Mouse (Mus musculus): ENCODE measurements around the gene Col23a1.

The Col23a1 gene

DNA sequence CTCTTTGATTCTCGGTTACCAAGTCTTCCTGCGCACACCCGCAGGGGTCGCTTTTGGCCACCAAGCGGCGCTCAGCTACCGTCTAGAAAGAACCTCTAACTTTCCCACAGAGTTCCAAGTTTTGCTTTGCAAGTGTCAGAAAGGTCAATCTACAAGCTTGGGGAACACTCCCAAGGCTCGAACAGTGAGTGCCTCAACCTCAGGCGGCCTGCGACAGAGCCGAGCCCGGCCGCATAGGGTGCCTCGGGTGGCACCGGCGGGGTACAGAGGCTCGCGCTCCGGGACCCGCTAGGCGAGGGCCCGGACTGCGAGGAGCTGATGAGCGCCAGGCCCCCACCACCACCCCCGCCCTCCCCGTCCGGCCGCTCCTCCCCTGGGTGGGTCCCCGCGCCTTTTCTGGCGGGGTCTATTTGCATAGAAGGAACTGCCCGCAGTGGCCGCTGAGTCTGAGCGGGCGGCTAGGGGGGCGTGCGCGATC, at the start of gene Col23a1:
TSS of gene Col23a1 (plus strand) at position 357 of the 478 bp plus-strand sequence.
- DNase-seq (ENCODE audit: low read depth, low spot score), result peak; percentile 82

DNA sequence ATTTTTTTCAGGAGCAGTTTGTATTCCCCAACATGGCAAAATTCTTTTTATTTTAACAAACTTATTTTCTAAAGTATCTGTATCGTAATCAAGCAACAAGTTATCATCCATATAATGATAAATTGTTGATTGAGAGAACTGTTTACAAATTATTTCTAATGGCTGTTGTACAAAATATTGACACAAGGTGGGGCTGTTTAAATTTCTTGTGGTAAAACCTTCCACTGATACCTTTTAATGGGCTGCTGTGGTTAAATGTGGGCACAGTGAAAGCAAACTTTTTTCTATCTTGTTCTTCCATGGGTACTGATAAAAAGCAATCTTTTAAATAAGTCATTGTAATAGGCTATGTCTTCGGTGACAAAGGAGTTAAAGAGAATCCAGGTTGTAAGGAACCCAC, 46.8 kb upstream of the Col23a1 start:
- DNase-seq (ENCODE audit: low read depth, low spot score), result no peak

DNA sequence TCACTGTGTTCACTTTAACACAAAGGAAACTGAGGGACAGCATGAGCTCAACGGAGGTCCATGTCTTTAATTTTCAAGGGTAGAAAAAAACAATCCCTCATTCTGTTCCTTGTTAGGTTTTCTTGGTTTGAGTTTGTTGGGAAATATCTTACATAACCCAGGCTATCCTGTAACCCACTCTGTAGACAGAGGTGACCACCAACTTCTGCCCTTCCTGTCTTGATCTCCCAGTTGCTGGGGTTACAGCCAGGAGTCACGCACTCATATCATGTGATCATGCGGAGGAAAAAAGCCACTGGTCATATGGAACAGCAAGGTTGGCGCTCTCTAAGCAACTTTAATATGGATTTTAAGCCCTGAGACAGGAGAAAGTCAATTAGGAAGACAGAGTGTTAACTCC, 32.7 kb upstream of the Col23a1 start:
- DNase-seq (ENCODE audit: low read depth, low spot score), result no peak

DNA sequence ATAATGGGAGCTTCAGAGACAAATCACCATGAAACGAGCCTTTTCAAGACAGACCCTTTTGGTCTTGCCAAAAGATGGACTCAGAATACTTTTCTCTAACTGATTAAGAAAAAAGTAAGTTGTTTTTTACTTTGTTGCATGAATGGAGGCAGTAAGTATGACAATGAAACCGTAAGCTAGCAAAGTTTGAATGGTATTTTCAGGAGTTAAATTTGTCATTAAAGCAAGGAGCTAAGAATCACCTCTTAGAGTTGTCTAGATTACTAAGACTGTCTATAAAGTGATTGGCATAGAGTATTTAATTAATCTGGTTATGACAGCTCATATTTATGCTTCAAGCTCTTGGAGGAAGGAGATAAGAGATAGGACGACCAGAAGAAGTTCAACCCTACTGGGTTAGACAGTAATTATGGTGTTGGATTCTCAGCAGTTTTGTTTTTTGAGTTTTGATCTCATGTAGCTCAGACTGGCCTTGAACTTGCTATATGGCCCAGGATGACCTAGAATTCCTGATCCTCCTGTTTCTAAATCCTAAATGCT, 28.0 kb upstream of the Col23a1 start, which contains the start of gene Clk4:
TSS of gene Clk4 (plus strand) at position 51 of the 540 bp plus-strand sequence.
- no peak for DNase-seq (ENCODE audit: low read depth, low spot score)

DNA sequence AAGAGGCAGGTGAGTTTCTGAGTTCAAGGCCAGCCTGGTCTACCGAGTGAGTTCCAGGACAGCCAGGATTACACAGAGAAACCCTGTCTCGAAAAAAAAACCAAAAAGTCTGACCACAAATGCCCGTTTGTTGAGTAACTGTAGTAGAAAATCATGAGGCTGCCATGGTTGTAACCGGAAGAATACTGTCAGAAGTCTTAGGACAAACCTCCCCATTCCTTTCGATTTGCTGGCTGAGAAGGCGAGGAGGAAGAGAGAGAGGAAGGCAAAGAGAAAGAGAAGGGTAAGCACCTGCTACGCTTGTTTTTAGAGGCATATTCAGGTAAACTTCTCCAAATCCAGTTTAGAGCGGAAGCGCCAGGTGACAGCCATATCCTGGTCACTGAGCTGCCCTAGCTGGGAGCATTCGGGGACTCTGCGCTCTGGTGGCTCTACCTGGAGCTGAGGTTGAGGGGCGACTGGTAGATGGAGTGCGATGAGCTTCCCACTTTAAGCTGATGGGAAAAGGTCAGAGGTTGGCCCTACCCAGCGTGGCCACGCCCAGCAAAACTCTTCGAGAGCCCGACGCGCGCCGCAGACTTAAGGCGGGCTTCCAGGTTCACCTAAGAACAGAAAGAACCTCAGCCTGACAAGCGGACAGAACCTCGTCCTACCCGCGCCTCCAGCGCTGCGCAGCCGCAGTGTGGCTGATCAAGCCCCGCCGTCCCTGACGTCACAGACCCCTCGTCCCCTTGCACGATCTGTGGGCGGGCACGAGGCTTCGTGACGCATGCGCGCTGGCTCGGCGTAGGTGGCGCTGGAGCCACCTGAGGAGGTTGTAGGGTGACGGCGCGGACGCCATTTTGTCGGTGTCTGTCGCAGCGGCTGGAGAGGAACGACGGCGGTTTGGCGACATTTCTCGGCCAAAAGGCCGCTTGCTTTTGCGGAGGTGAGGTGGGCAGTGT, 27.1 kb upstream of the Col23a1 start, which contains the start of gene BC049762:
TSS of gene BC049762 (minus strand) at position 705 of the 944 bp plus-strand sequence.
- DNase-seq (ENCODE audit: low read depth, low spot score), result peak; percentile 99

DNA sequence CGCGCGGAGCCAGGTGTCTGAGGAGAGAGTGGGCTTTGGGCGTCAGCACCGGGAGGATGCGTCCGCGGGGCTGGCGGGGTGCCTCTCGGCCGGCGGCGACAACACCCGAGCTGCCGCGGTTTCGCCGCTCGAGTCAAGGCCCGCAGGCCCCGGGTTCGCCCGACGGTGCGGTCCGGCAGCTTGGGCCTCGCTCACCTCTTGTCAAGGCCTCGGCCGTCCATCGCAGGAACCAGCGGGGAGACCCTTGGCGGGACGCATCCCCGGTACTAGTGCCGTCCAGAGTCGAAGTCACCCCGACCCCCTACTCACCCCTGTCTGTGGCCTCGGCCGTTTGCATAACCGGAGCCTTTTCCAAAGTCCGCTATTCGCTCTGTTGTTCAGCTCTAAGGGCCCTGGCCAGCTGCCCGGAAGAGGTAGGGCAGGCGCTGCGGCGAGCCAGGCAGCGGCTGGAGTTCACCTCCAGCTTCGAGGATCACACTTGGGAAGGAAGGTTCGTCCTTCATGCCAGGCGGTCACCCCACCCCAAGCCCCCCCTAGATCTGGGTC, 26.4 kb upstream of the Col23a1 start:
- DNase-seq (ENCODE audit: low read depth, low spot score), result no peak

DNA sequence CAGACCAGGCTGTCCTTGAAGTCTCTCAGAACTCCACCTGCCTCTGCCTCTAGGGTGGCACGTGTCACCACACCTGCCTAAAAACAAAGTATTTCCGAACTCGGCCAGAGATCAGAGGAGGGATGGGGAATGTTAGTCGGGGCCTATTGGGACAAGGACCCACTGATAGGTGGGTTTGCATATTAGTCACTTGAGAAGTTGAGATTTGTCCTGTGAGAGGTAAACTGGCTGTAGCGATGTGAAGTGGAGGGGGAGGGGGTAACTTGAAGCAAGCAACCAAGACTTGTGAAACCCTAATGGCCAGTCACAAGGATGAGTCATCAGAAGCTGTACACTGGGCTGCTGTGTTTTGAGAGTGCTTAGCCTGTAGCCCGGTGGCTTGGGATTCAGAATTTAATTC, 25.4 kb upstream of the Col23a1 start:
- no peak for DNase-seq (ENCODE audit: low read depth, low spot score)

DNA sequence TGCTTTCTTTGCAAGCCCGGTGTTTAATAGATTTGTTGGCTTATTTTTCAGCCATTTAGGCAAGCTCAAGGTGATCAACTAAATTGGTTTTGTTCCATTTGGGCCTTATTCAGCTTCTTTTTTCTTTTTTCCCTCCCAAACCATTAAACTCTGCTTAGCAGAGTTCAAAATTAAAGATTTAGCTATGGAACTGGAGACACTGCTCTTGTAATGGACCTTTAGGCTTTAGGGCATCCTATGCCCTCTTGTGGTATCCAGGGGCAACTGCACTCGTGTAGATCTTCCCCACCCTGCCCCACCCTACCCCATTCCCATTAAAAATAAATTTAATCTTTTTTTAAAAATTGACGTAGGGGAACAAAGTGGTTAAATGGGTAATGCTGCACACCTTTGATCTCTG, 24.4 kb upstream of the Col23a1 start:
- DNase-seq (ENCODE audit: low read depth, low spot score), result no peak

DNA sequence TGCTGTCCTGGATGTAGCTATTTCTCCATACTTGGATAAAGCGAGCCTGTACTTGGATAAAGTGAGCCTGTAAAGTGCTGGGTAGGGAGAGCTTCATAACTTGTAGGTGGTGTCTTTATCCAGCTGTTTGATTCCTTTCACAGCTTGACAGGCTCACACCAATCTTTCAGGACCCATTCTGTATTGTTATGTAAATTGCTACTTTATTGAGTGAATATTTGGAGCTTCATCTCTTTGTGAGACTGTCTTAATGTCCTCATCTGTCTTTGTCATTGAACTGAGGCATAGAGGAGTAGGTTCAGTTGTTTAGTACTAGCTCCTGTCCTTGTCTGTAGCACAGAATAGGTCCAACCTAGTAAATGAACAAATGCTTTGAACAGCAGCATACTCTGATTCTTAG, 15.3 kb upstream of the Col23a1 start:
- no peak for DNase-seq (ENCODE audit: low read depth, low spot score)

DNA sequence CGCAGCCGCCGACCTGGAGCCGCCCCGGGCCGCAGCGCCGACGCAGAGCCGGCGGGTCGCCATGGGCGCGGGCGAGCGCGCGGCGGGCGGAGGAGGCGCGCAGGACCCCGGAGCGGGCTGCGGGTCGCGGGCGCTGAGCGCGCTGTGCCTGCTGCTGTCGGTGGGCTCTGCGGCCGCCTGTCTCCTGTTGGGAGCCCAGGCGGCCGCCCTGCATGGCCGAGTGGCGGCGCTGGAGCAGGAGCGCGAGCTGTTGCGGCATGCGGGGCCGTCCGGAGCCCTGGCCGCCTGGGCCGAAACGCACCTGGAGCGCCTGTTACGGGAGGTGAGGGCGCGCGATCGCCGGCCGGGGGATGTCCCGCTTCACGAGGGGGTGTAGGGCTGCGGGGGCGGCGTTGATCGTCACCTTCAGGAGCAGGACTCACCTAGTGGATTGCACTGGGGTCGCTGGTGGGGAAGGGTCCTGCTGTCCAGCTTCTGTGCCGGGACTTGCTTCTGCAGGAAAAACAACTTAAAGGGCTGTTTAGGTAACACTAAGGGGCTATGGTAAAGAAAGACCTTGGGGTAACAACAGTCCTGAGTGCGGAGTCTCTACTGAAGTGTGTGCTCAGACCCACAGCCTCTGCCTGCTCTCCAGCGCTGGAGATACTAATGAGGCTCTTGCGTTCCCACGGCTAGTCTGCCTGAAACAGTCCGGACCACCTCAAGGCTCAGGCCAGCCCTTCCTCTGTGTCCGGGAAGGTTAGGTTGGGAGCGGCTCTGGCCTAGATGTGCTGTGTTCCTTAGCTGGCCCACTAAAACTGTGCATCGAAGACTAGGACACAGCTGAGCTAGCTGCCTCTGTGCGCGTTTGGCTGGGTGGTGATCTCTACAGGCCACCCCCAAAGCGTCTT, 591 bp downstream of the Col23a1 start:
- peak; percentile 38 for DNase-seq (ENCODE audit: low read depth, low spot score)

DNA sequence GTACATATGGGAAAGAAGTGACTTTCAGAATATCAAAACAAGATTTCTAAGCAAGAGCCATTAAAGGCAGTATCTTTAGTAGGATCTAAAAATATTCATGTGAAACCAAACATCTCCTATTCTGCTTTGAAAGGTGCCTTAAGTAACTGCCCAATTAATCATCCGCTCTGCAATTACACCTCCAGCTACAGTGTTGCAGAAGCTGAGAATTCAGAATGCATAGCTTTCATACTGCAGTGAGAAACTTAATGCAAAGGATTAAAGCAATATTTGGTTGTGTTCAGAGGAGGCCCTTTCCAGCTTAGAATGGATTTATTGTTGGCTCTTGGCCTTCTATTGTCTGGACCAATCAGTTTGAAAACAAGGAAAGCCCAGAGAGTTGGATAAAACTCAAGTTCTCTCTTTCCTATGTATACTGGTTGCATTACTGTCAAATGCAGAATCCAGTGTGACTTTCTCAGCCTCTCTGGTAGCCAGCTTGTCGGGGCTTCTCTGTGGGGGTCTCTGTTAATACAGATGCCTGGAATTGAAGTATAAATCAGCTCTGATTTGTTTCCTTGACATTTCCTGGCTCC, 4.3 kb downstream of the Col23a1 start:
- DNase-seq (ENCODE audit: low read depth, low spot score), result no peak

DNA sequence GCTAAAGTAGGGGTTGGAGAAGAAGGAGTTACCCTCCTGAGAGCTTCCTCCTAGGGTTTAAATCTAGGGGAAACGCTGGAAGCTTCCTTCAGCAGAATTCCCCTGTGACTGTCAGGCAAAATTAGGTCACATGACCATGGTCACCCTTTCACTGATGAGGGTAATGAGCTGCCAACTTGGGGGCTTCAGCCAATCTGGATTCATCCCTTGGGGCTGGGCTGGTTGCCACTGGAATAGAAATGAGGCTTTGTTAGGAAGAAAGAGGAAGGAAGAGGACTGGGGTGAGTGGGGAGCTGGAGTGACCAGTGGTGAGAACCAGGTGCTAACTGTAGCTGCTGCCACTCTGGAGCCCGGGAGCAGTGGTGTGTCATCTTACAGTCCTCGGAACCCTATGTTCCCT, 6.0 kb downstream of the Col23a1 start:
- no peak for DNase-seq (ENCODE audit: low read depth, low spot score)

DNA sequence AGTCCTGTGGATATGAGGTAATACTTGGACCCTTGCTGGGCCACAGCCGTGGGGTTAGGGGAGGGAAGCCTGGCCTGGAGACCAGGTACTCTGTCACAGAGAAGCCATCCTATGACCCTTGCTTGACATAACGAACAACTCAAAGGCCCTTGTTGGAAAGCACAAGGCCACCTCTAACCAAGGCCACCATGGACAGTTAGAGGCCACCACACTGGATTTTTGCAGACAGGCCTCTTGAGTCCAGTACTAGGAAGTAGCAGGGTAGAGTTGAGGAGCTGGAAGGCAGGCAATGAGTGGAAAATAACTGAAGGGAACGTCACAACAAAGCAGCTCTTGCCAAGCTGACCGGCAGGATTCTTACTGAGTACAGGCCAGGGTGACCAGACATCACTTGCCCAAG, 9.0 kb downstream of the Col23a1 start:
- no peak for DNase-seq (ENCODE audit: low read depth, low spot score)

DNA sequence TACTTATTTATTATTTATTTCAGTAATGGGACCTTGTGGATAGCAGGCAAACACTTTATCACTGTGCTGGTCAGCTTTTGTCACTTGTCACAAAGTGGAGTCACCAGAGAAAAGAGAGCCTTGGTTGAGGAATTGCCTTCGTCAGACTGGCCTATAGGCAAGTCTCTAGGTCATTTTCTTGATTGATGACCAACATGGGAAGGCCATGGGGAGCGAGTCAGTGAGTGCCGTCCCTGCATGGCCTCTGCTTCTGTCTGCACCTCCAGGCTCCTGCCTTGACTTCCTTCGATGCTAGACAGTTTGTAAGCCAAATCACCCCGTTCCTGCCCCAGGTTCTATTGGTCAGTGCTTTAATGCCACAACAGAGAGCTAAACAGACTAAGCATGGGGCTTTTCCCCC, 12.7 kb downstream of the Col23a1 start:
- DNase-seq (ENCODE audit: low read depth, low spot score), result no peak

DNA sequence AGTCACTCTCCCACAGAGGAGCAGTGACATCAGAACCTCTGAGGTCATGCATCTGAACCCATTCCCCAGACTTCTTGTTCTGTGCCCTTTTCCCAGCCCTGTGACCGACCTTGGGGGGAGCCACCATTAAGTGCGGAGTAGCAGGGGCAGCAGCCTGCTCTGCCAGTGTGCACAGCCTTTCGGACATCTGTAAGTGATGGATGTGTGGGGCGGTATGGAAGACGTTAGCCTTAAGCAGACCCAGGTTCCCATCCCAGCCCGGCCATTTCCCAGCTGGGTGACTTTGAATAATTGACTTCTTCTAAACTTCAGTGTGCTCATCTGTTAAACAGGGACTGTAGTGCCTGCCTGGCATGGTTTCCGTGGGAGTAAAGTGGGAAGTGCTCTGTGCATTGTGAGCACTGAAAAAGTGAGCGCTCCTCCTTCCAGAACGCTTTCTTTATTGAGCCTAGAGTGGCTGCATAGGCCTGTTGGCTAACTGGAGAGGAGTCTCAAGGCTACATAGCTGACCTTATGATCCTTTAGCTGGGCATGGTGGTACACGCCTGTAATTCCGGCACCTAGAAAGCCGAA, 14.3 kb downstream of the Col23a1 start:
- no peak for DNase-seq (ENCODE audit: low read depth, low spot score)

DNA sequence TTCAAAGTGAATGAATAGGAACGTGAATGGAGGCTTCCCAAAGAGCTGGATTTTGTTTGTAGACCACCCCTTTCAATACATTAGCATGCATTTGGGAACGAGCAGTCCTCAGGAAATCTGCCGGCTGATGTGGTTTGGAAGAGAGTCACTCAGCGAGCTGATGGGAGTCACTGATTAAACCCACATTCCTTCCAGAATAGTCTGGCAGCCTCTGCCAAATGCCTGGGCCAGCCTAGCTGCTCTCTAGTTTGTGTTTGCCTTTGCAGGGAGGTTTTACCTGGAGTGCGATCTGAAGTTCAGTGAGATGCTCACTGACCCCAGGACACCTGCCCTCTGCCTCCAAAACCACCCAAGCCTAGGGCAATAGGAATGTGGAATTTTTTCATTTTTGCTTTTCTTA, 18.6 kb downstream of the Col23a1 start:
- DNase-seq (ENCODE audit: low read depth, low spot score), result no peak

DNA sequence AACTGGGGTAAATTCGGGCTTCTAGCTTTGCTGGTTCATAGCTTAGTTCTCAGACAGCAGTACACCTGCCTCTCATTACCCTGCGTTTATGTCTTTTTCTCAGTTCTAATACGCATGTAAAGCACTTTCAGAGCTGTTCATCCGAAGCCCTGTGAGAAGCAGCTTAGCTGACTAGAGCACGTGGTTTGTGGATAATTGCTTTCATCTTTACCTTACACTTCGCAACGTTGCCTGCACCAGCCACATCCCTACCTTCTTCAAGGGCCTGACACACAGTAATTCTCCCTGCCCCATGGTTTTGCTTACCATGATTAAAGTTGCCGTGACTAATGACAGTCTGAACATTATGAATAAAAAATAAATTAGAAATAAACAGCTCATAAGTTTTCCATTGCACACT, 22.1 kb downstream of the Col23a1 start:
- no peak for DNase-seq (ENCODE audit: low read depth, low spot score)

DNA sequence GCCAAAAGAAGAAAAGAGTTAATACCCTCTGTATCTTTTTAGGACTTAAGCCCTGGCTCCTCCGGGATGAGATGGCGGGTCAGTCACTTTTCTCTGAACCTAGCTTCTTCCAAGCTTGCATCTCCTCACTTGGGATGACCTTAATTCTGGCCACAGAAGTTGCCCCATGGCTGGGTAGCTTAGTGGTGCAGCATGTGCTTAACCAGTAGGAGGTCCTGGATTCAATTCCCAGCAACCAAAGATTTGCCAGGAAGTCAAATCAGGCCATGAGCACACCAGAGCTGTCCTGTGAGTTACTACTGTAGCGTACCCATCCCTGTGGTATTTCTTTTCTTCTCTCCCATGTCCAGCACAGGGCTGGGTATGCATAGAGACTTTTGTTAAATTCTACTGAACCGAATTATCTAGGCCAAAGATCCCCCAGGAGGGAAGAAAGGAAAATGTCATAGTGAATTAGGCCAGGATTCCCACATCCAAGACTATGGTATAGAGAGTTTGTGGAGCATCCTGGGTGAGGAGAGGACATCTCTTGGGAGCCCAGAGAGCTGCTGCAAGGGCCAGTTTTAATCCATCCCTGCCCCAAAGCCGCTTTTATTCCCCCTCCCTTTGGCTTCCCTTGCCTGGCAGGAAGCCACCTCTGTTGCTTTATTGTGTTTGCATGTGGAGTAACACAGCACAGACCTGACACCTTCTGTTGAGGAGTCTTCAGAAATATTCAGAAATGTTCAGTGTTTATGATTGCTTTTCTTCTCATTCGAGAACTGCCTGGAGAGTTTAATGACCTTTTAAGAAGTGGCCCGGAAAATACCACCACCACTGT, 26.5 kb downstream of the Col23a1 start:
- no peak for DNase-seq (ENCODE audit: low read depth, low spot score)

DNA sequence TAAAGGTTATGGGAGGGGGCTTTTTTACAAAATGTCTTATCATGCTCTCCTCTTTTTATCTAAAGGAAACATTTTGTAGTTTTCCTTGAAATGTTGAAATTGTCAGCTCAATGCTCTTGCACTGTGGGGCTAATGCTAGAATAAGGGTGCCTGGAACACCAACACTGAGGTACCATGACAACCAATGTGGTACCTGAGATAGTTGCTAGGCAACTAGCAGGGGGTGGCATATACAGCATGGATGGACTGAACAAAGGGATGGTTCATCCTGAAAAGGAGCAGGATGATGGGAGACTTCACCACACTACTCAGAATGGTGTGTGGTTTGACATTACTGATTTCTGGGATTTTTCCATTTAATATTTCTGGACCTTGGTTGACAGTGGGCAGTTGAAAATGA, 30.9 kb downstream of the Col23a1 start:
- no peak for DNase-seq (ENCODE audit: low read depth, low spot score)

DNA sequence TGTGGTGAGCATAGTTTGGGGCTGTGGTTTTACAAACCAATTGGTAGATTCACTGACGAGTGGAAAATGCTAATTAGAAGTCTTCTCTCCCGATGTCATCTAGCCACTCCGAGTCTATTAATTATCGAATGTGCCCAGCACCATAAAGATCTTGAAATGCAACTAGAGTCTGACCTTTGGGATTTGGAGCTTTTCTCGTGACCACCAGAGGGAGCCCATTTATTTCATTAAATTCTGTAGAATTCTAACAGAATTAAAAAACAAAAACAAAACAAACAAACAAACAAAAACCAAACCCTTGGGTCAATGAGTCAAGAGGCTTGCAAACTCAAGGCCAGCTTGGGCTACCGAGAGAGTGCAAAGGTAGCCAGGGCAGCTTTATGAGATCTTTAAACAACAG, 37.2 kb downstream of the Col23a1 start:
- DNase-seq (ENCODE audit: low read depth, low spot score), result no peak

Measured in embryo, embryonic 11.5 days (tissue).